Mouse (Mus musculus) embryonic fibroblast, embryonic 13.5 days (primary cell): ENCODE measurements around the gene Atad2b.

Experiments
- CTCF ChIP-seq: IDR thresholded peaks from 2 replicates; pipeline ENCODE4 v1.5.1; 2011; ENCODE audit warnings: mild to moderate bottlenecking, control low read depth, low read length, moderate library complexity, borderline replicate concordance; ENCODE audit not compliant: insufficient read depth
- POLR2A ChIP-seq: IDR thresholded peaks from 2 replicates; pipeline ENCODE4 v1.6.1; 2011; ENCODE audit warnings: low read depth, mild to moderate bottlenecking, control low read depth, low read length, moderate library complexity

- TF ChIP-seq CTCF (no peak), POLR2A (no peak)
Observed at GRCm38 (mm10) chr12:5025226-5025861, 108.2 kb downstream of the Atad2b start.
